Mouse (Mus musculus): ENCODE results near the gene Hint1.

DNA sequence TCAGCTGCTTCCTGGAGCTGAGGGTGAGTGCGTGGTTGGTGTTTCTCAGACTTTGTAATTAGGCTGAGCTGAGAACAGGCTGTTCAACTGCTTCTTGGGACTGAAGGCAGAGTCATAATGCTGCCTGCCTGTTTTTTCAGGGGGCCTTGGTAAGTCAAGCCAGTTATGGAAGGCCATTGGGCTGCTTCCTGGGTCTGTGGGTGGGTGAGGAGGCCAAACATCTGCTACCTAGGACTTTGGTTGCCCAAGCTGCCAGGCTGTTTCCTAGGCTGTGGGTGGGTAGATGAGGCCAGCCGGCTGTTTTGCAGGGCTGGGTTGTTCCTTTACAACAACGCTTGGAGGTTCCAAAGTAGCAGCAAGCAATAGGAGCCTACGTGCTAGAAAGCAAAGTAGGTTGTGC, 32.4 kb upstream of the Hint1 start:
- TF ChIP-seq NELFE (IDR thresholded peaks at IDR 0.05; ENCODE audit: low read depth, low read length): no peak
- TF ChIP-seq MYC (IDR thresholded peaks at IDR 0.05; ENCODE audit: low read depth, low read length): no peak
- TF ChIP-seq JUND (conservative IDR thresholded peaks at IDR 0.05; ENCODE audit: low read depth, low read length): no peak

Data from CH12.LX (cell line).